Mouse (Mus musculus): ENCODE data around the gene Klra9. TPM values are rescaled to one million over a fixed set of nuclear protein-coding genes. Genes with fewer than 3 reads are reported as not detected.

The Klra9 gene
- not detected for polyA plus RNA-seq (2015; fragmentation: Illumina TruSeq; extraction: RNeasy Lipid Tissue Mini Kit (QIAGEN cat#74804); ENCODE audit: low read depth, low replicate concordance)

DNA sequence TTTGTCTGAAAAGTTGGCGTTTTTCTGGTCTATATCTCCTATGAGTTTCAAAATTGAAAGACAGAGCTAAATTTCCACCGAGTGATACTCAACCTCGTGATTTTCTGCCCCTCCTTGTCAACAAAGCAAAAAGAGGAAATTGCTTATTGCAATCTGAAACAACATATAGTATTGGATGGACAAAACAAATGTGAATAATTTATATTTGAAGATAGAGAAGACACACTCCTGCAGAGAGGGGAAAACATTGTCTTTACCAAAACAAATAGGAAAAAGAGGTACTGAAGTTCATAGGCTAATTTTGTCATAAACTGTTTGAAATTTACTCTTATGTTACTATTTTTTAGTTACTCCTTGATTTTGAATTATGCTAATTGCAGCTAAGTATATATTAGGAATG, at the start of gene Klra9:
Gene Klra9 (minus strand): TSS at position 101 of the 400 bp plus-strand sequence.

DNA sequence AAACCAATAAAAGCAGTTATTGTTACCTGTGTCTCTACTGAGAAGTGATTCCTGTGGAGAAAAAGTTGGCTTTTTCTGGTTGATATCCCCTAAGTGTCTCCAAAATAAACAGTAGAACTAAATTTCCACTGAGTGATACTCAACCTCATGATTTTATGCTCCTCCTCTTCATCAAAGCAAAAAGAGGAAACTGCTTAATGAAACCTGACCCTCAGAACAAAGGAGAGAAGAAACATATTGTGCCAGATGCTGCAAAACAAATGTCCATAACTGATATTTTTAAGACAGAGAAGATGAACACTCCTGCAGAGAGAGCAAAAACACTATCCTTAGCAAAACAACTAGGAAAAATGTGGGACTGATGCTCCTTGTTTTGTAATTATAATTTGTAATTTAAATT, 40.3 kb upstream of the Klra9 start, which contains the start of gene Klra7:
Gene Klra7 (minus strand): TSS at position 101 of the 400 bp plus-strand sequence.

DNA sequence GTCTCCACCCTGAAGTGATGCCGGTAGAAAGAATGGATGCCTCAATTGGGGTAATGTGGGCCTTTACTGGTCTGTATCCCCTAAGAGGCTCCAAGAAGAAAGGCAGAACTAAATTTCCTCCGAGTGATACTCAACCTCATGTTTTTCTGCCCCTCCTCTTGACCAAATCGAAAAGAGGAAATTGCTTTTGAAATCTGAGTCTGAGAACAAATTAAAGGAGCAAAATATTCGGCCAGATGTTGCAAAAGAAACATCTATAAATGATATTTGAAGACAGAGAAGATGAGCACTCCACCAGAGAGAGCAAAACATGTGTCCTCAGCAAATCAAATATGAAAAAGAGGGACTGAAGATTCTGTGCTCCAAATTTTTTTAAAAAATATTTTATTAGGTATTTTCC, 63.1 kb downstream of the Klra9 start, which contains the start of gene Klra8:
Gene Klra8 (minus strand): TSS at position 101 of the 400 bp plus-strand sequence.

Other genes starting within 250 kb of the Klra9 start
- gene Klra6, start 166.2 kb downstream of the Klra9 start, polyA plus RNA-seq (2015; fragmentation: Illumina TruSeq; extraction: RNeasy Lipid Tissue Mini Kit (QIAGEN cat#74804); ENCODE audit: low read depth, low replicate concordance), result not detected
- not detected for gene Klra4, start 125.8 kb downstream of the Klra9 start, polyA plus RNA-seq (2015; fragmentation: Illumina TruSeq; extraction: RNeasy Lipid Tissue Mini Kit (QIAGEN cat#74804); ENCODE audit: low read depth, low replicate concordance)
- not detected for gene Klra8, start 63.2 kb downstream of the Klra9 start, polyA plus RNA-seq (2015; fragmentation: Illumina TruSeq; extraction: RNeasy Lipid Tissue Mini Kit (QIAGEN cat#74804); ENCODE audit: low read depth, low replicate concordance)
- gene Klra7, start 40.2 kb upstream of the Klra9 start, polyA plus RNA-seq (2015; fragmentation: Illumina TruSeq; extraction: RNeasy Lipid Tissue Mini Kit (QIAGEN cat#74804); ENCODE audit: low read depth, low replicate concordance), result not detected
- gene Klra10, start 88.8 kb upstream of the Klra9 start, polyA plus RNA-seq (2015; fragmentation: Illumina TruSeq; extraction: RNeasy Lipid Tissue Mini Kit (QIAGEN cat#74804); ENCODE audit: low read depth, low replicate concordance), result not detected
- gene Klra3, start 144.5 kb upstream of the Klra9 start, polyA plus RNA-seq (2015; fragmentation: Illumina TruSeq; extraction: RNeasy Lipid Tissue Mini Kit (QIAGEN cat#74804); ENCODE audit: low read depth, low replicate concordance), result not detected
- gene Klra1, start 193.8 kb upstream of the Klra9 start, polyA plus RNA-seq (2015; fragmentation: Illumina TruSeq; extraction: RNeasy Lipid Tissue Mini Kit (QIAGEN cat#74804); ENCODE audit: low read depth, low replicate concordance), result not detected

All from brain, adult 10 weeks (tissue).